Mouse (Mus musculus) testis, adult 2 months (tissue): ENCODE measurements around the gene Mettl7a1. TPM values are rescaled to one million over a fixed set of nuclear protein-coding genes. Genes with fewer than 3 reads are reported as not detected.
"Not testable (repeated sequence)": the region's sequence is repeated elsewhere in the genome, so short reads cannot be mapped to it uniquely, and the experiment has no call there.

Source experiments
- H3K27ac ChIP-seq: fragments of 200-500 bp; 2 replicates; pipeline ENCODE4 v1.5.1; 2012; ENCODE audit warnings: low read depth, low read length; ENCODE audit not compliant: control insufficient read depth, insufficient read depth
- H3K27me3 ChIP-seq: fragments of 200-500 bp; 2 replicates; pipeline ENCODE4 v1.6.1; 2012; ENCODE audit warnings: mild to moderate bottlenecking, low read length, moderate library complexity; ENCODE audit not compliant: control insufficient read depth, insufficient read depth
- H3K36me3 ChIP-seq: fragments of 200-500 bp; 2 replicates; pipeline ENCODE4 v1.6.1; 2012; ENCODE audit warnings: mild to moderate bottlenecking, low read length; ENCODE audit not compliant: control insufficient read depth, insufficient read depth
- H3K4me1 ChIP-seq: fragments of 200-500 bp; 2 replicates; pipeline ENCODE4 v1.6.1; 2012; ENCODE audit warnings: low read length; ENCODE audit not compliant: control insufficient read depth, insufficient read depth
- H3K4me3 ChIP-seq: fragments of 200-500 bp; 2 replicates; pipeline ENCODE4 v1.5.1; 2012; ENCODE audit warnings: low read depth, mild to moderate bottlenecking, low read length, moderate library complexity, mixed read lengths; ENCODE audit not compliant: control insufficient read depth
- CTCF ChIP-seq: fragments of 200-500 bp; IDR thresholded peaks from 2 replicates; pipeline ENCODE4 v1.5.1; 2012; ENCODE audit warnings: low read depth, mild to moderate bottlenecking, inconsistent platforms, low read length, moderate library complexity; ENCODE audit not compliant: control insufficient read depth, insufficient read depth, insufficient replicate concordance
- POLR2A ChIP-seq: fragments of 200-500 bp; IDR thresholded peaks from 2 replicates; pipeline ENCODE4 v1.6.1; 2012; ENCODE audit warnings: low read depth, mild to moderate bottlenecking, inconsistent platforms, low read length, moderate library complexity; ENCODE audit not compliant: control insufficient read depth
- polyA plus RNA-seq: library from polyadenylated mRNA; depleted of rRNA; stranded (reverse); fragments of >200 nt; gene quantifications from 2 replicates; pipeline ENCODE4 v1.2.3, GENCODE M21; 2012; rRNA removed

Mettl7a1 gene
- polyA plus RNA-seq, 1 experiment, result 5.0 TPM

GRCm38 (mm10) chr15:100352711-100353250, 48.8 kb downstream of the Mettl7a1 start, which contains the start of the genes Methig1 and Mettl7a2:
Gene Methig1, plus strand, starts transcription at chr15:100353149.
Gene Mettl7a2, plus strand, starts transcription at chr15:100353200.
- Histone ChIP-seq H3K27me3 (no peaks in the 10 kb centered on the region), H3K27ac (no peak within 1 kb of the TSS), H3K4me3 (no peak within 1 kb of the TSS), H3K36me3 (no peaks in the 10 kb centered on the region), H3K4me1 (no peaks in the 10 kb centered on the region)
- TF ChIP-seq POLR2A (no peak), CTCF (no peak)

GRCm38 (mm10) chr15:100353399-100353798, 49.5 kb downstream of the Mettl7a1 start:
- H3K27ac ChIP-seq, H3K27me3 ChIP-seq, H3K4me1 ChIP-seq, H3K4me3 ChIP-seq, H3K36me3 ChIP-seq: not testable (repeated sequence)

GRCm38 (mm10) chr15:100355876-100356275, 51.9 kb downstream of the Mettl7a1 start:
- no peak overlapping the region for H3K4me3 ChIP-seq
- H3K36me3 ChIP-seq, result no peaks in the 10 kb centered on the region
- H3K27me3 ChIP-seq, result no peaks in the 10 kb centered on the region
- no peak for TF ChIP-seq CTCF
- no peak for TF ChIP-seq POLR2A
- no peak overlapping the region for H3K27ac ChIP-seq
- H3K4me1 ChIP-seq, result no peaks in the 10 kb centered on the region

GRCm38 (mm10) chr15:100364242-100364641, 60.3 kb downstream of the Mettl7a1 start, which contains the start of gene Higd1c:
Gene Higd1c, plus strand, starts transcription at chr15:100364542.
- TF ChIP-seq POLR2A (no peak), CTCF (no peak)
- Histone ChIP-seq H3K36me3 (no peaks in the 10 kb centered on the region), H3K4me1 (no peaks in the 10 kb centered on the region), H3K27ac (no peak within 1 kb of the TSS), H3K27me3 (no peaks in the 10 kb centered on the region), H3K4me3 (no peak within 1 kb of the TSS)

GRCm38 (mm10) chr15:100365967-100366366, 62.0 kb downstream of the Mettl7a1 start:
- not testable (repeated sequence) for H3K4me1 ChIP-seq, H3K27me3 ChIP-seq, H3K4me3 ChIP-seq, H3K27ac ChIP-seq, H3K36me3 ChIP-seq

GRCm38 (mm10) chr15:100367119-100367518, 63.2 kb downstream of the Mettl7a1 start:
- TF ChIP-seq POLR2A, result no peak
- TF ChIP-seq CTCF, result no peak
- no peaks in the 10 kb centered on the region for H3K4me1 ChIP-seq
- H3K4me3 ChIP-seq, result no peak overlapping the region
- H3K27ac ChIP-seq, result no peak overlapping the region
- no peaks in the 10 kb centered on the region for H3K27me3 ChIP-seq
- no peaks in the 10 kb centered on the region for H3K36me3 ChIP-seq

- TF ChIP-seq CTCF (no peak), POLR2A (no peak)
- no peaks in the 10 kb centered on the region for H3K36me3 ChIP-seq
Measured at GRCm38 (mm10) chr15:100375066-100375465, 71.1 kb downstream of the Mettl7a1 start.

GRCm38 (mm10) chr15:100377847-100378505, 74.0 kb downstream of the Mettl7a1 start:
- H3K27ac ChIP-seq, H3K4me1 ChIP-seq, H3K27me3 ChIP-seq, H3K4me3 ChIP-seq, H3K36me3 ChIP-seq: not testable (repeated sequence)

More at GRCm38 (mm10) chr15:100375066-100375465, 71.1 kb downstream of the Mettl7a1 start:
- no peak overlapping the region for H3K4me3 ChIP-seq
- H3K27me3 ChIP-seq, result no peaks in the 10 kb centered on the region
- H3K4me1 ChIP-seq, result no peaks in the 10 kb centered on the region
- H3K27ac ChIP-seq, result no peak overlapping the region

Other genes starting within 250 kb of the Mettl7a1 start
- 254 and 277 TPM in 2 replicates for gene Atf1, start 76.3 kb upstream of the Mettl7a1 start, polyA plus RNA-seq
- gene Tmprss12, start 23.3 kb upstream of the Mettl7a1 start, polyA plus RNA-seq, result 27.5 and 36.5 TPM in 2 replicates
- gene Mettl7a3, start 30.8 kb downstream of the Mettl7a1 start, polyA plus RNA-seq, result not detected in 2 replicates
- gene Methig1, start 49.0 kb downstream of the Mettl7a1 start, polyA plus RNA-seq, result not detected in 2 replicates
- not detected in 2 replicates for gene Mettl7a2, start 49.1 kb downstream of the Mettl7a1 start, polyA plus RNA-seq
- not detected in 2 replicates for gene Higd1c, start 60.4 kb downstream of the Mettl7a1 start, polyA plus RNA-seq
- gene Gm5475, start 118.0 kb downstream of the Mettl7a1 start, polyA plus RNA-seq, result 0.19 and 0.30 TPM in 2 replicates
- gene Slc11a2, start 120.9 kb downstream of the Mettl7a1 start, polyA plus RNA-seq, result 29.3 and 38.4 TPM in 2 replicates
- gene Letmd1, start 164.9 kb downstream of the Mettl7a1 start, polyA plus RNA-seq, result 18.8 and 20.0 TPM in 2 replicates
- 12.2 and 12.5 TPM in 2 replicates for gene Csrnp2, start 191.3 kb downstream of the Mettl7a1 start, polyA plus RNA-seq
- 10.4 and 11.3 TPM in 2 replicates for gene Tfcp2, start 247.9 kb downstream of the Mettl7a1 start, polyA plus RNA-seq